Comparison of ENCODE assay signal across 8 mouse cellular contexts in the genomic region with DNA sequence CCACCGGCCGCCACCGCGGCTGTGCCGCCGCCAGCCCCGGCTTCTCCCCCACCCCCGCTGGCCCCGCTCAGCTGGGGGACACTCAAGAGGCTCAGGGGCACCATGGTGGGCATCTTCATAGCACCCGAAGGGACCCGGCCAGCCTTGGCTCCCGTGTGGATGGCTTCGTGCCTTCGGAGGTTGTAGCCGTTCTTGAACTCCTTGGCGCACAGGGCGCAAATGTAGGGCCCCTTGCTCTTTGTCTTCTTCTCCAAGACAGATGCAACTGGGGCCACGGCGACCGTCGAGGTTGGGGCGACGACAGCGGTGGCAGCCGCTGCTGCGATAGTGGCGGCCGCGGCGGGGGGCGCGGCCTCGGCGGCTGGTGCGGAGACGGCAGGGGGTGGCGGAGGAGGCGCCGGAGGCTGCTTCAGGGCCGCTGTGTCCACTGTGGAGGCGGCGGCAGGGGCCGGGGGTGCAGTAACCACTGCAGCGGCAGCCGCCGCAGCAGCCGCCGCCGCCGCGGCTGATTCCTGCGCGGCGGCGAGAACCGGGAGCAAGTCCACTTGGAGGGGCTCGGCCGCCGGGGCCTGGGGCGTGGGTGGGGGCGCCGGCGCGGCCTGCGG. TPM values are rescaled to one million over a fixed set of nuclear protein-coding genes. Genes with fewer than 3 reads are reported as not detected.
A peak's percentile ranks its signal among the peaks of the same experiment; 100 is the strongest.
DNase-seq lines count a peak whose midpoint lies in the region; ATAC-seq and TF ChIP-seq lines count a peak whose summit lies in the region.

No protein-coding gene starts in this region.

- intact Hi-C loops in heart, postnatal 25 days (cut with DNase I): loop anchor here (5.0 kb wide), 1 partner anchor 203 kb away; no protein-coding TSS in a partner anchor

- TF ChIP-seq CTCF in MEL (IDR thresholded peaks at IDR 0.05 in 2 of 3, conservative IDR thresholded peaks at IDR 0.05 in 1 of 3; ENCODE audit: control insufficient read depth in 1 of 3, insufficient read depth in 1 of 3, low read depth in 2 of 3, low read length in 3 of 3, poor library complexity in 1 of 3, severe bottlenecking in 1 of 3): no peak

- H3K27me3 ChIP-seq in MEL (ENCODE audit: control insufficient read depth in 1 of 2, insufficient read depth in 2 of 2, low read length in 2 of 2): no peaks in the 10 kb centered on the region
- H3K27me3 ChIP-seq in embryonic facial prominence, embryonic 14.5 days (replicated peaks; ENCODE audit: control insufficient read depth, insufficient read depth, low read length): no peaks in the 10 kb centered on the region
- no peaks in the 10 kb centered on the region for H3K27me3 ChIP-seq in hindbrain, embryonic 14.5 days (ENCODE audit: control insufficient read depth, insufficient read depth, low read length)
- H3K27me3 ChIP-seq in liver, embryonic 13.5 days: no peaks in the 10 kb centered on the region
- no peaks in the 10 kb centered on the region for H3K27me3 ChIP-seq in neural tube, embryonic 15.5 days (replicated peaks)

- peak overlapping the region; percentile 93 for H3K27ac ChIP-seq in MEL (ENCODE audit: control insufficient read depth, low read depth, low read length)
- peak overlapping the region; percentile 99 for H3K27ac ChIP-seq in embryonic facial prominence, embryonic 14.5 days (replicated peaks; ENCODE audit: low read depth, low read length)
- H3K27ac ChIP-seq in hindbrain, embryonic 14.5 days: peak overlapping the region; percentile 100
- peak overlapping the region; percentile 98 for H3K27ac ChIP-seq in liver, embryonic 13.5 days
- peak overlapping the region; percentile 100 for H3K27ac ChIP-seq in neural tube, embryonic 15.5 days (replicated peaks)

- 0 out of 4 replicates have a peak, but pooled peaks of 1 of the 2 experiments have one; percentile 33 for TF ChIP-seq EP300 in MEL (IDR thresholded peaks at IDR 0.05; ENCODE audit: low read depth in 1 of 2, low read length in 2 of 2)

- peak; percentile 97 for DNase-seq in heart, adult 11 months
- DNase-seq in heart, postnatal 25 days (ENCODE audit: low spot score): no peak
- DNase-seq in MEL (ENCODE audit: low read depth, low spot score): peak; percentile 55
- DNase-seq in embryonic facial prominence, embryonic 14.5 days (ENCODE audit: low spot score): peak; percentile 44
- no peak for DNase-seq in hindbrain, embryonic 14.5 days (ENCODE audit: low spot score)
- DNase-seq in liver, embryonic 13.5 days: peak; percentile 44
- DNase-seq in frontal cortex, adult 2 months (ENCODE audit: extremely low spot score in 1 of 2, low spot score in 1 of 2): no peak

- peak overlapping the region; percentile 97 for H3K9ac ChIP-seq in MEL (ENCODE audit: control insufficient read depth, low read depth, low read length, poor library complexity, severe bottlenecking)
- H3K9ac ChIP-seq in embryonic facial prominence, embryonic 14.5 days (ENCODE audit: low read depth, low read length): peak overlapping the region; percentile 98
- H3K9ac ChIP-seq in hindbrain, embryonic 14.5 days: peak overlapping the region; percentile 99
- peak overlapping the region; percentile 99 for H3K9ac ChIP-seq in liver, embryonic 13.5 days
- peak overlapping the region; percentile 99 for H3K9ac ChIP-seq in neural tube, embryonic 15.5 days (replicated peaks)

- no peaks in the 10 kb centered on the region for H3K9me3 ChIP-seq in MEL (replicated peaks; ENCODE audit: insufficient read depth, low read length)
- no peaks in the 10 kb centered on the region for H3K9me3 ChIP-seq in embryonic facial prominence, embryonic 14.5 days (ENCODE audit: control insufficient read depth, low read length)
- H3K9me3 ChIP-seq in hindbrain, embryonic 14.5 days (ENCODE audit: control insufficient read depth, low read length): no peaks in the 10 kb centered on the region
- H3K9me3 ChIP-seq in liver, embryonic 13.5 days (replicated peaks): no peaks in the 10 kb centered on the region
- H3K9me3 ChIP-seq in neural tube, embryonic 15.5 days (replicated peaks): no peaks in the 10 kb centered on the region

- ATAC-seq in embryonic facial prominence, embryonic 14.5 days (ENCODE audit: low read depth): no peak
- ATAC-seq in hindbrain, embryonic 14.5 days (ENCODE audit: low FRiP score): no peak
- no peak for ATAC-seq in liver, embryonic 13.5 days (ENCODE audit: low read depth)
- ATAC-seq in neural tube, embryonic 15.5 days (ENCODE audit: low FRiP score): no peak

- H3K4me2 ChIP-seq in embryonic facial prominence, embryonic 14.5 days (ENCODE audit: low read depth, low read length): peak overlapping the region; percentile 79
- peak overlapping the region; percentile 90 for H3K4me2 ChIP-seq in hindbrain, embryonic 14.5 days (replicated peaks)
- peak overlapping the region; percentile 99 for H3K4me2 ChIP-seq in liver, embryonic 13.5 days
- peak overlapping the region; percentile 90 for H3K4me2 ChIP-seq in neural tube, embryonic 15.5 days

- H3K4me1 ChIP-seq in MEL (ENCODE audit: control insufficient read depth in 1 of 2, insufficient read depth in 2 of 2, low read length in 2 of 2): peaks cover 17 to 38% of the 10 kb centered on the region in 2 experiments
- peaks cover 18% of the 10 kb centered on the region for H3K4me1 ChIP-seq in embryonic facial prominence, embryonic 14.5 days (ENCODE audit: control insufficient read depth, insufficient read depth, low read length)
- H3K4me1 ChIP-seq in hindbrain, embryonic 14.5 days (replicated peaks; ENCODE audit: control insufficient read depth, insufficient read depth, low read length): peaks cover 44% of the 10 kb centered on the region
- peaks cover 81% of the 10 kb centered on the region for H3K4me1 ChIP-seq in liver, embryonic 13.5 days (replicated peaks)
- peaks cover 61% of the 10 kb centered on the region for H3K4me1 ChIP-seq in neural tube, embryonic 15.5 days

- H3K4me3 ChIP-seq in MEL (ENCODE audit: control insufficient read depth in 1 of 2, insufficient read depth in 1 of 2, low read depth in 2 of 2, low read length in 2 of 2): peak overlapping the region; percentile 59 to 86
- H3K4me3 ChIP-seq in embryonic facial prominence, embryonic 14.5 days (ENCODE audit: low read depth, low read length): peak overlapping the region; percentile 87
- peak overlapping the region; percentile 92 for H3K4me3 ChIP-seq in hindbrain, embryonic 14.5 days (replicated peaks; ENCODE audit: low read length)
- peak overlapping the region; percentile 97 for H3K4me3 ChIP-seq in liver, embryonic 13.5 days (replicated peaks)
- H3K4me3 ChIP-seq in neural tube, embryonic 15.5 days (replicated peaks): peak overlapping the region; percentile 65

- 1% methylated on average over 17 of the region's 65 CpGs for WGBS in embryonic facial prominence, embryonic 14.5 days
- under 1% methylated on average over 23 of the region's 65 CpGs for WGBS in hindbrain, embryonic 14.5 days
- WGBS in liver, embryonic 13.5 days (ENCODE audit: insufficient replicate concordance): 1% methylated on average over 63 of the region's 65 CpGs
- under 1% methylated on average over 60 of the region's 65 CpGs for WGBS in neural tube, embryonic 15.5 days

- TF ChIP-seq POLR2A in MEL (IDR thresholded peaks at IDR 0.05; ENCODE audit: control insufficient read depth in 1 of 2, insufficient read depth in 1 of 2, low read depth in 1 of 2, low read length in 2 of 2, poor library complexity in 1 of 2): no peak

- no peak for TF ChIP-seq RAD21 in MEL (IDR thresholded peaks at IDR 0.05; ENCODE audit: low read depth, low read length)

- peaks cover 11 to 41% of the 10 kb centered on the region in 2 experiments for H3K36me3 ChIP-seq in MEL (ENCODE audit: control insufficient read depth in 1 of 2, insufficient read depth in 2 of 2, low read length in 2 of 2)
- H3K36me3 ChIP-seq in embryonic facial prominence, embryonic 14.5 days (ENCODE audit: control insufficient read depth, insufficient read depth, low read length): peaks cover 51% of the 10 kb centered on the region
- peaks cover 32% of the 10 kb centered on the region for H3K36me3 ChIP-seq in hindbrain, embryonic 14.5 days (replicated peaks; ENCODE audit: control insufficient read depth, insufficient read depth)
- peaks cover 72% of the 10 kb centered on the region for H3K36me3 ChIP-seq in liver, embryonic 13.5 days
- peaks cover 23% of the 10 kb centered on the region for H3K36me3 ChIP-seq in neural tube, embryonic 15.5 days

- peaks cover 41% of the 10 kb centered on the region for H3K79me2 ChIP-seq in MEL (ENCODE audit: control insufficient read depth, insufficient read depth, low read length, poor library complexity)

RNA-seq across cellular contexts. Expression of gene Maz, which starts 1.2 kb away (rescaled TPM):
- 10 to 100 TPM; 66.7 to 69.1 TPM for total RNA-seq in heart, postnatal 25 days (2021)
- 231 and 234 TPM in 2 replicates for total RNA-seq in MEL (2012; rRNA removed)
- 100 to 1,000 TPM in 1 of 2 experiments, not detected in 1; 540 TPM for polyA plus RNA-seq in MEL (2012; ENCODE audit: insufficient read depth in 1 of 2, insufficient read length in 2 of 2, low read depth in 1 of 2, low replicate concordance in 2 of 2, missing spikeins in 1 of 2)
- 57.3 TPM in 2 replicates for polyA plus RNA-seq in embryonic facial prominence, embryonic 14.5 days (2014; fragmentation: Nextera tagmentation; extraction: Ambion mirVana)
- 68.6 and 73.1 TPM in 2 replicates for polyA plus RNA-seq in hindbrain, embryonic 14.5 days (2014; fragmentation: Nextera tagmentation; extraction: Ambion mirVana)
- polyA plus RNA-seq in liver, embryonic 13.5 days (2015; fragmentation: Nextera tagmentation; extraction: Ambion mirVana): 38.2 and 42.2 TPM in 2 replicates
- 78.1 and 82.6 TPM in 2 replicates for polyA plus RNA-seq in neural tube, embryonic 15.5 days (2015; fragmentation: Nextera tagmentation; extraction: Ambion mirVana)
- 165 and 186 TPM in 2 replicates for polyA plus RNA-seq in frontal cortex, adult 2 months (2012; rRNA removed)

RNA-seq across cellular contexts. Expression of gene Prrt2, which starts 4.6 kb away (rescaled TPM):
- 1 to 10 TPM in 1 of 2 experiments, under 1 TPM in 1; 0.60 to 1.2 TPM for total RNA-seq in heart, postnatal 25 days (2021)
- total RNA-seq in MEL (2012; rRNA removed): 0.12 and 0.13 TPM in 2 replicates
- polyA plus RNA-seq in MEL (2012; ENCODE audit: insufficient read depth in 1 of 2, insufficient read length in 2 of 2, low read depth in 1 of 2, low replicate concordance in 2 of 2, missing spikeins in 1 of 2): 1 to 10 TPM in 1 of 2 experiments, not detected in 1; 1.4 TPM
- polyA plus RNA-seq in embryonic facial prominence, embryonic 14.5 days (2014; fragmentation: Nextera tagmentation; extraction: Ambion mirVana): 19.5 and 21.6 TPM in 2 replicates
- polyA plus RNA-seq in hindbrain, embryonic 14.5 days (2014; fragmentation: Nextera tagmentation; extraction: Ambion mirVana): 46.7 and 57.0 TPM in 2 replicates
- 0.22 and 0.47 TPM in 2 replicates for polyA plus RNA-seq in liver, embryonic 13.5 days (2015; fragmentation: Nextera tagmentation; extraction: Ambion mirVana)
- polyA plus RNA-seq in neural tube, embryonic 15.5 days (2015; fragmentation: Nextera tagmentation; extraction: Ambion mirVana): 69.9 and 72.5 TPM in 2 replicates
- polyA plus RNA-seq in frontal cortex, adult 2 months (2012; rRNA removed): 227 and 259 TPM in 2 replicates

RNA-seq across cellular contexts. Expression of gene Gm42742, which starts 4.8 kb away (rescaled TPM):
- total RNA-seq in heart, postnatal 25 days (2021): 10 to 100 TPM; 21.5 to 22.6 TPM
- total RNA-seq in MEL (2012; rRNA removed): 13.8 and 20.5 TPM in 2 replicates
- polyA plus RNA-seq in MEL (2012; ENCODE audit: insufficient read depth in 1 of 2, insufficient read length in 2 of 2, low read depth in 1 of 2, low replicate concordance in 2 of 2, missing spikeins in 1 of 2): 10 to 100 TPM in 1 of 2 experiments, not detected in 1; 27.2 TPM
- 53.5 and 66.6 TPM in 2 replicates for polyA plus RNA-seq in embryonic facial prominence, embryonic 14.5 days (2014; fragmentation: Nextera tagmentation; extraction: Ambion mirVana)
- polyA plus RNA-seq in hindbrain, embryonic 14.5 days (2014; fragmentation: Nextera tagmentation; extraction: Ambion mirVana): 51.9 and 52.3 TPM in 2 replicates
- 5.1 and 11.3 TPM in 2 replicates for polyA plus RNA-seq in liver, embryonic 13.5 days (2015; fragmentation: Nextera tagmentation; extraction: Ambion mirVana)
- 18.8 and 54.5 TPM in 2 replicates for polyA plus RNA-seq in neural tube, embryonic 15.5 days (2015; fragmentation: Nextera tagmentation; extraction: Ambion mirVana)
- 95.5 and 113 TPM in 2 replicates for polyA plus RNA-seq in frontal cortex, adult 2 months (2012; rRNA removed)

RNA-seq across cellular contexts. Expression of gene Pagr1a, which starts 8.5 kb away (rescaled TPM):
- total RNA-seq in heart, postnatal 25 days (2021): 10 to 100 TPM; 12.5 to 12.9 TPM
- total RNA-seq in MEL (2012; rRNA removed): 55.4 and 60.2 TPM in 2 replicates
- polyA plus RNA-seq in MEL (2012; ENCODE audit: insufficient read depth in 1 of 2, insufficient read length in 2 of 2, low read depth in 1 of 2, low replicate concordance in 2 of 2, missing spikeins in 1 of 2): 10 to 100 TPM in 1 of 2 experiments, not detected in 1; 85.9 TPM
- polyA plus RNA-seq in embryonic facial prominence, embryonic 14.5 days (2014; fragmentation: Nextera tagmentation; extraction: Ambion mirVana): 12.8 and 30.5 TPM in 2 replicates
- 31.5 and 38.6 TPM in 2 replicates for polyA plus RNA-seq in hindbrain, embryonic 14.5 days (2014; fragmentation: Nextera tagmentation; extraction: Ambion mirVana)
- 38.7 and 50.1 TPM in 2 replicates for polyA plus RNA-seq in liver, embryonic 13.5 days (2015; fragmentation: Nextera tagmentation; extraction: Ambion mirVana)
- polyA plus RNA-seq in neural tube, embryonic 15.5 days (2015; fragmentation: Nextera tagmentation; extraction: Ambion mirVana): 52.5 and 80.1 TPM in 2 replicates
- 30.0 and 42.3 TPM in 2 replicates for polyA plus RNA-seq in frontal cortex, adult 2 months (2012; rRNA removed)

RNA-seq across cellular contexts. Expression of gene Pagr1b, which starts 9.4 kb away (rescaled TPM):
- total RNA-seq in heart, postnatal 25 days (2021): 1 to 10 TPM in 1 of 2 experiments, not detected in 1; 1.7 TPM
- 0.39 TPM in 1 of 2 replicates, not detected in the other for total RNA-seq in MEL (2012; rRNA removed)
- polyA plus RNA-seq in MEL (2012; ENCODE audit: insufficient read depth in 1 of 2, insufficient read length in 2 of 2, low read depth in 1 of 2, low replicate concordance in 2 of 2, missing spikeins in 1 of 2): 1 to 10 TPM in 1 of 2 experiments, not detected in 1; 4.5 TPM
- polyA plus RNA-seq in embryonic facial prominence, embryonic 14.5 days (2014; fragmentation: Nextera tagmentation; extraction: Ambion mirVana): 0.39 TPM in 1 of 2 replicates, not detected in the other
- polyA plus RNA-seq in hindbrain, embryonic 14.5 days (2014; fragmentation: Nextera tagmentation; extraction: Ambion mirVana): 0.70 TPM in 1 of 2 replicates, not detected in the other
- polyA plus RNA-seq in liver, embryonic 13.5 days (2015; fragmentation: Nextera tagmentation; extraction: Ambion mirVana): 0.27 TPM in 1 of 2 replicates, not detected in the other
- 0.79 and 1.2 TPM in 2 replicates for polyA plus RNA-seq in neural tube, embryonic 15.5 days (2015; fragmentation: Nextera tagmentation; extraction: Ambion mirVana)
- polyA plus RNA-seq in frontal cortex, adult 2 months (2012; rRNA removed): 1.7 and 2.4 TPM in 2 replicates

Comparison
In these comparisons a context has a peak if more than half of its experiments do, and no peak if none do; other contexts are left out.
1. DNase-seq: peak in heart, adult 11 months (single experiment), MEL (single experiment), embryonic facial prominence, embryonic 14.5 days (single experiment) and liver, embryonic 13.5 days (single experiment); none in heart, postnatal 25 days (single experiment), hindbrain, embryonic 14.5 days (single experiment) and frontal cortex, adult 2 months (0 of 2).
2. Peak in every context shown above with its lines, with median percentiles within 50 percentile points of each other: H3K27ac ChIP-seq, H3K4me3 ChIP-seq, H3K9ac ChIP-seq and H3K4me2 ChIP-seq.